Mouse (Mus musculus) CD8-positive naive resting alpha-beta T cell, adult 2 months (primary cell): ENCODE results near the gene Cyp11a1.

Source experiments
- DNase-seq, 2 experiments: peaks; one replicate each; pipeline ENCODE4 v3.0.0; 2022; ENCODE audit warnings: low read depth in 2 of 2, low spot score in 2 of 2

Cyp11a1 gene

DNA sequence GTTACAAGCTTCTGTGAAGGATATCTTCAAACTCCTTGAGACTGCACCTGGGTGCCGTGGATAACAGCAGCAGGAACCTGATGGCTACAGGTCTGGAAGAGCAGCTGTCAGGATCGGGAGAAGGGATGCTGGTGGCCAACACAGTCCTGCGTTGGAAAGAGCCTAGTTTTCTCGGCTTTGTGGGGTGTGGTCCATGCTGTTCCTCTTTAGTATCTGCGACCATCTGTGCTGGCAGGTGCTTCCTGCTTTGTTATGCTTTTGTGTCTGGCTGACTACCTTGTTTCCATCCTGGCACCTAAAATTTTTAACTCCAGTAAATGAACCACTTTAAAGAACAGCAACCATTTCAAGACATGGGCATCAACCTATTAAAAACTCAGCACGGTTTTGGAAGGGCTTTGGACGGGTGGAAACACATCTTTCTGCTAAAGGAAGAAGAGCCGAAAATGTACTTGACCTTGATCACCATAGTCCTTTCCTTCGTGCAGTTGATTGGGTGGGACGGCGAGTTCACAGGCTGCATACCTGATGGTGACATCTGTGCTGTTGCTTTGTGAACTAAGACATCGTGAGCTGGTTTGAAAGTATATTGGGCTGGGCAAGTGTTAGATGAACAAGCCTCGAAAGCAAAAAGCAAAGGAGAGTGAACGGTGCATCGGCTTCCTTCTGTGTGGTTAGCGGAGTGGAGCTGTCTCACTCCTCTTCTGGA is at the start of gene Cyp11a1:
Cyp11a1 (plus strand) TSS at position 659 of the 709 bp plus-strand sequence.
- no peak for DNase-seq

DNA sequence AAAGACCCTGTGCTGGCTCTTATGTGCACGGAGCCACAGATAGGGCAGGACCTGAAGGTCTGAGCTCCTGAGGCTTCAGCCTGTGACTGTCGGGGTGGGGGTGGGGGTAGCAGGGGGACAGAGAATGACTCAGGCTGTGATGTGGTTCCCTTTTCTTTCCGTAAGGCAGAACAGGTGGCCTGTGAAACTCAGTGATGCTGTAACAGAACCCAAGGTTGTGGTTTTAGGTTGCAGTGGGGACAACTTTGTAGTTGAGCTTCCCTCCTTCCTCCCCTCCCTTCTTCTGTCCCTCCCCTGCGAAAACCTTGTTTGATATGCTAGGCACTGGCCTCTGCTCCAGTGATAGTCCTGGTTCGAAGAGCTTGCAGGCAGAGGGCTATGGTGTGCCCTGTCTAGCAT is 49.4 kb upstream of the Cyp11a1 start:
- peak; percentile 54 to 63 for DNase-seq

DNA sequence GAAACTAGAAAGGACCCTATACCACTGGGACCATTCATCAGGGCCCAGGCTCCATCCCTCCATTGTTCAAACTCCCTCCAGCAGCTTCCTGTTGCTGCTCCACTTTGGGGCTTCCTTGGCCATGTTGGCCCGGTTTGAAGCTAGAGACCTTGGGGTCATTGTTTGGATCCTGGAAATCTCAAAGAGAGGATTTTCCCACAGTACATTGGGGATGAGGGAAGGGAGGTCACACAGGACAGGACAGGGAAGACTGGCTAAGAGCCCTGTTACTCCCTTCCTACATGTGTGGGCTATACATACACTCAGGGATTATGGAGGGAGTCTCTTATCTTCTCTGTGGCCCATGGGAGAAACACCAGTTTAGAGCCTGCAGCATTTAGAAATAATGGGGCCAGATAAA is 47.6 kb upstream of the Cyp11a1 start:
- DNase-seq = no peak

DNA sequence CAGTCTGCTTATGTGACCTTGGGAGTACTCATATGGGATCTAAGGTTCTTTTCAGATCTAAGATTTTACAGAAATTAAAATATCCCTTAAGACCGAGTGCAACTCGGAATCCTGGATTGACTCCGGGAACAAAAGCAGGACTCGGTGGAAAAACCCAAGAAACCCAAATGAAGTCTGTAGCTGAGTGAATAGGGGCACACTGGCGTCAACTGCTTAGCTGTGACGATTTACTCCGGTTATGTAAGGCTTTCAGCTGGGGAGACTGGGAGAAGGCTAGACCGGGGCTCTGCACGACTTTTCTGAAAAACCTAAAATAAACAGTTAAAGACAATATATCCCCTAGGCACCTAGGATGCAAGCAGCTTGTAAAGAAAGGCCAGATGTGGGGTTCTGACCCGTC is 46.8 kb upstream of the Cyp11a1 start:
- DNase-seq = no peak

DNA sequence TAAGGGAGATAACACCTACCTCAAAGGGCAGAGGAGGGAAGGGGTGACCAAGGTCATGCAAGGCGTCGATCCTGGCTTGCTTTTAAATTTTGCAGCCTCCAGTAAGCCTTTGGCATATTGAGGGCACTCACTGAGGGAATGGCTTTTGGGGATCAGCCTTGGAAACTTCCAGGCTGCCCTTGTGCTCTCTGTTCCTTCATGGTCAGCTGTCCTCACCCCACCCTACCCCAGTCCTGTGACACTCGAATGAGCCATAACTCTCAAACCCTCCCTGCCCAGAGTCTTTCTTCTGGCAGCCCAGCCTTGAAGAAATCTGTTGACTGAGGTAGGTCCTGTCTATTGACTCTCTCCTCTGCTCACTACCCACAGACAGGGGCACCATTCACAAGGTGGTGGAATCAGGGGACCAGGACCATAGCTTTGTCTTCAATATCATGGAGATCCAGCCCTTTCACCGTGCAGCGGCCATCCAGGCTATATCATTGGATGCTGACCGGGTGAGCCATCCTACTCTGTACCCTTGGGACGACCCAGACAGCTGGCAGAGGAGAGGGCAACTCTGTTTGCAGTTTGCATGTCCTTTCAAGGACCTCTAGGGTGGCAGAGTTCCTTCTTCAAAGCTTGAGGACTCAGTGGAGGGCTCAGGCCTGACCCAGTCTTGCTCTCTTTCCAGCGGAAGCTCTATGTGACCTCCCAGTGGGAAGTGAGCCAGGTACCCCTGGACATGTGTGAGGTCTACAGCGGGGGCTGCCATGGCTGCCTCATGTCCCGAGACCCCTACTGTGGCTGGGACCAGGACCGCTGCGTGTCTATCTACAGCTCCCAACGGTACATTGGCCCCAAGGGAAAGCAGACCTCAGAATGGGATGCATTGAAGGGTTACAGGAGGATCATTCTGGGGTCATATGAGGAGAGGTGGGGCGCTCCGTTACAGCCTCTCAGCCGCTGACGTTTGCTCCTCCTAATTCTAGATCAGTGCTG is 46.0 kb upstream of the Cyp11a1 start:
- no peak for DNase-seq

DNA sequence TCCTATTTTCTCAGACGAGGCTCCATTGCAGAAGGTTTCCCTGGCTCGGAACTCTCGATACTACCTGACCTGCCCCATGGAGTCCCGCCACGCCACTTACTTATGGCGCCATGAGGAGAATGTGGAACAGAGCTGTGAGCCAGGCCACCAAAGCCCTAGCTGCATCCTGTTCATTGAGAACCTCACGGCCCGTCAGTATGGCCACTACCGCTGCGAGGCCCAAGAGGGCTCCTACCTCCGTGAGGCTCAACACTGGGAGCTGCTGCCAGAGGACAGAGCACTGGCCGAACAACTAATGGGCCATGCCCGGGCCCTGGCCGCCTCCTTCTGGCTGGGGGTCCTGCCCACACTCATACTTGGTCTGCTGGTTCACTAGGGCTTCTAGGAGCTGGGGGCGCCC is 45.0 kb upstream of the Cyp11a1 start:
- no peak for DNase-seq

DNA sequence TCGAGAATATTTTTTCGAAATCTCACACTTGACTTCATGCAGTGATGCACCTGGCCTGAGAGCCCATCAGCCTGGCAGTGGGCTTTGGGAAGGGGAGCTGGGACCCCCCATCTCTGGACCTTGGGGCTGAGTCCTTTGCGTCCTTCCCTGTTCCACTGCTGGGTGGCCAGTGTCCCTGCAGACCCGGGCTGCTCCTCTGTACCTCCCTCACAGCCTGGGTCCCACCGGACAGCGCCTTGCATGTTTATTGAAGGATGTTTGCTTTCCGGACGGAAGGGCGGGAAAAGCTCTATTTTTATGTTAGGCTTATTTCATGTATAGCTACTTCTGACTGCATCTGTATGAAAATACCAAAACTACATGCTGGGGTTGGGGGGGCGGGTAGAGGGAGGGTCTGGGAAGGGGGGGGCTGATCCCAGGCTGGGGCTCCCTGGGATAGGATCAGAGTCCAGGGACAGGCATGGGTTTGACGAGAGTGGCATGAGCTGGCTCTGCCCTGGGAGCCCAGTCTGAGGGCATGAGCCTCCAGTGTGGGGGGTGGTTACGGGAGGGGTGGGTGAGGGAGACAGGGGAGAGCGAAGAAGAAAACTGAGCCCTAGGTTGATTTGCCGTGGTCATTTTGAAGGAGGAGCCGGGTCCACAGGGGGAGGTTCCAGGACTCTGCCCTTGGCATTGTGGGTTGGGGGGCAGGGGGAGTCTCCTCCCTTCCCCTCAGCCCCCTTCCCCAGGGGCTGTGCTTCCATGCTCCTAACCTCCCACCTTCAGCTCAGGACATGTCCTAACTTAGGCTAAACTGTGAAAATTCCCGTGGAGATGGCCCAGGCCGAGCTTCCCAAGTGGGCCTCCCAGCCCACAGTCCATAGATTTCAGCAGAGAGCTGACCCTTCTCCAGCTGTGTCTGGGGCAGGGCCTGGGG is 44.1 kb upstream of the Cyp11a1 start:
- DNase-seq = no peak

DNA sequence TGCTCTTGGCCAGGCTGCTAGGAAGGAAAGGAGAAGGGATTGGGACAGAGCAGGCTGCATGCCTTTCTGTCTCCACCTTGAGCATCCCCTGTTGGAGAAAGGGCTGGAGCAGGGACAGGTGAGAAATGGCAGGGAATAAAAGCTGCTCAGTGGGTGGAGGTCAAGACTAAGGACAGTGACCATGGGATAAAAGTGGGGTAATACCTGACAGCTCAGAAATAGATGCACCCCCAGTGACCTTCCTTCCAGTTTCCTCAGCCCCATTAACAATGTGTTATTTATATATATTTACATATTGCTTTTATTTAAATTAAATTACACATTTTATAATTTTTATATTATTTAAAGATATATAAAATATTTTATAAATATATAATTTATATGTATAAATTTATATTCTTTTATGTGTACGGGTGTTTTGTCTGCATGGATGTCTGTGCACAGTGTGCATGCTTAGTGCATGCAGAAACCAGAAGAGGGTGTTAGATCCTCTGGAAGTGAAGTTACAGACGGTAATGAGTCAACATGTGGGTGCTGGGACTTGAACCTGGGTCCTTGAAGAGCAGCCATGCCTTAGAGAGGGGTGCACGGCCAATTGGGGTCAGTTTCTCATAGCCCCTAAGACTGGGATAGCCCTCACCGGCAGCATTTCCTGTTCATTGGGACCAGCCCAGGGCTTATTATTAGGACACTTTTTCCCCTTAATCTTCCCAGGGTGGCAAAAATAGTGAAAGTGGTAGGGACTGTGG is 42.8 kb upstream of the Cyp11a1 start:
- DNase-seq = no peak

DNA sequence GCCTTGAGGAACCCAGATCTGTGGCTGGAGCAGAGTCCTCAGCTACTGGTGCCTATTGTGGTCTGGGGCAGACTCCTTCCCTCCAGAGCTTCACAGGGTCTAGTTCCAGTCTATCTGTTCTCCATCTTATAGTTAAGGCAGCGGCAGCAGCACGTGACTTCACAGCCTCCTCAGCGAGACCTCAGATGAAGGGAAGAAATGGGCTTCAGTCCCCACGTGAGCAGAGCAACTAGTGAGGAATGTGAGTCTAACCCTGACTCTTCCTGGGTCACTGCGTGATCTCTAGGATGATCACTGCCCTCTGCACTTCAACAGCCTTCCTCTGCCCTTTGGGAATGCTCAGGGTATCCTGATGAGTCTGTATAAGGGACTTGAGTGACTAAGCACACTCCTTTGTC is 42.2 kb upstream of the Cyp11a1 start:
- DNase-seq = no peak

DNA sequence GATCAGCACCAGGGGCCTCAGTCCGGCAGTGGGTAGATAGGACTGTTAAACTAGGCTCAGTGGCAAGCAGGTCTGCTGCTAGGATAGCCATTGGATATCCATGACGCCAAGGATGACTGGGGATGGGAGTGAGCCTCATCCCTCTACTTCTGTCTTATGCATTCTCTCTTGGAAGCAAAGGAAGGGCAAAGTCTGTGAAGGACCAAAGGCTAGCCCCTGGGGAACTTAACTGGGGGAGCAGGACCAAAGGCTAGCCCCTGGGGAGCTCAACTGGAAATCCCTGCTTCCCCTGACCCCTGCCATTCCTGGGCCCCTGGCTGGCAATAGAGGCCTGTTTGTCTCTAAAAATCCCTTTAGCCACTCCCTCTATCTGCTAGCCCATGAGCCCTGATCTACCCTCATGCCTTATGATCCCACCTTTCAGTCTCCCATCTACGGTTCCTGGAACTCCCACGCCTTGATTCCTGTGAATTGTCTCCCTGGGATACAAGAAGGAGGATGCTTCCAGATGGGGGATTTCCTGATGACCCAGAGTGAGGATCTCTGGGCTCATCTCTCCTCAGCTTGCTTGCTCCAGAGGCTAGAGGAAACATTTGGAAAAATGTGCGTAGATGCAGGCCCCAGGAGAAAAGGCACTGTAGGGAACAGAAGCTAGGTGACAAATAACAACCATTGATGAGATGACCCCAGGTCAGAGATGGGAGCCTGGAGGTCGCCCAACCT is 41.5 kb upstream of the Cyp11a1 start:
- DNase-seq = no peak

DNA sequence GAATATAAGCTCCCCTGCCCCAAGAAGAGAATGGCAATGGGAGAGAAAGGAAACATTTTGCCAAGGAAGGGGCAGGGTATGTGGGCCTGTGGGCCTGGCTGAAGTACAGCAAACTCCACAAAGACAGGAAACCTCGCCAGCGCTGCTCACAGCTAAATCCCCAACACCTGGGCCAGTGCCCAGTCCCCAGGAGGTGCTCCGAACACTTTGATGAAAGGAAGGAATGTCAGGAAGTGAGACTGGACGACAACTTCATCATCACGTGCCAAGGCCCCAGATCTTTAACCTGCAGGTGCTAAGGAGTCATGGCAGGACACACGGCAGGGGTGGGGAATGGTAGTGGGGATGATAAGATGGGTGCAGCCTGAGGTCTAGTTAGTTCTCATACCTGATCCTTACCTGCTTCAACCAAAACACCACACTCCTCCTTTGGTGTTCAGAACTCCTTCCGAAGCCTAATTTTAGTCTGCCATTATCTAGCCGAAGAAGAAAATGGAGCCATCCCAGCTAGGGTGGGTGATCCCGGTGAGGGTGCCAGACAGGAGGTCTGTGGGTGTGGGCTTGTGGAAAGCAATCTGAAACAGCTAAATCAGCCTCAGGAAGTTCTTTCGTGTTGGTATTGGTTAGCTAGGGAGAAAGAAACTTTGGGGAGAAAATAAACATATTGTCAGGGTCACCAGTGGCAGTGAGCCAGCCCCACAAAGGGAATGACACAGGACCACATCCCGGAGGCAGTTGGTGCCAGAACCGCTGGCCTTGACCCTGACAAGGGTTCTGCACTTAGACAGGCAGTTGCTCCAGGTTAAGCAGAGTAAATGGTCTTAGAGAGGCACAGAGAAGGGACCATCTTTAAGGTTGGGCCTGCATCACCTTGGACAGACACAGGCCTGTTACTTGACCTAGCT is 40.7 kb upstream of the Cyp11a1 start:
- DNase-seq = no peak

DNA sequence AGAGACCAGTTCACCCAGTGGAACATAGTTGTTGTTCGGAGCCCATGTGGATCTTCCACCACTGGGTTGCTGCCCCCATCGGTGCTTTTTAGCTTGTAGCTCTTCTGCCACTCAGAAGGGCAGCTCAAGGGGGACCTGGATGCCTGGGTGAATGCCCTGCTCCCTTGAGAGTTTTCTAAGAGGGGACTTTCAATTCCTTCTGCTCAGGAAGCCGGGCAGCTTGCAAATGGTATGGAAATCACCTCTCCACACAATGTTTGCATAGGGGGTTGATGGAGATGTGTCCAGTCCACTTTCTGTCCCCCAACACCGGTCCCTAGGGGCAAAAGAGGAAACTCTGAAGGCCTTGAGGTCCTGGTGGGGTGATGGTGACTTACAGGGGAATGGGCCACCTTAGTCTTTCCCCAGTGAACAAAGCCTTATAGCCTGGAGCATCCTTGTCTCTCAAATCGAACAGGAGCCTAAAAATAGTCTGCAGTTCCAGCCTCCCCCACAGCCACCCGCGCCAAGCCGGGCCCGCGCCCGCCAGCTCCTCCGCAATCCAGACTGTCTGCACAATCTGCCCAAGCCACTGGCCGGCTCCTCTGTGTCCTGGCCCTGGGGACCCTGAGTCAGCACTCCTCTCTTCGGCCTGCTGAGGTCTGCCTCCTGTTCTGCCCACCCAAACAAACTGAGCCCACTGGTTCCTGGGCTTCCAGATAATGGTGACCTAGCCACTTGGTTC is 38.8 kb upstream of the Cyp11a1 start:
- no peak for DNase-seq

DNA sequence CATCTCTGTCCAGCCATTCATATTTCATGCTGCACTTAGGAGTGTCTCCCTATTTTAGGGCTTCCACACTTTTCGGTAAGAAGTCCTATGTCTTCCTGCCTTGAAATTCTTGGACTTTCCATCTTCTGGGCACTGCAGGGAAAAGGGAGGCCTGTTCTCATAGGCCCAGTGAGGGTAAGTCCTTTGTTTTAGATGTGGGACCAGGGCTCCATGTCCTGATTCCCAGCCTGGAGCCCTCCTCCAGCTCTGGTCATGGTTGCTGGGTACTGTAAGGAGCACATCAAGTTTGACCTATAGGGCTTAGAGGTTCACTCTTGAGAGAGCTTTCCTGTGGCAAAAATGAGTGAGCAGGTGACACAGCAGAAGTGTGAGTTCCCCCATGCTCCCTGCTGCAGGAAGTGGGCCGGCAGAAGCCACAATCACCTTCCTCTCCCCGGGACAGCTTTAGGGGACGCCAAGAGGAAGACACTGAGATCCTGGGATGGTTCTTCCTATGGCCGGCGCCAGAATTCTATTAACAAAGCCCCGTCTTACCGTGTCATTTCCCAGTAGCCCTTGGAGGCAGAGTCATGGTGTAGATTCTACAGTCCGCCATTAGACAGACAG is 37.9 kb upstream of the Cyp11a1 start:
- DNase-seq = no peak

DNA sequence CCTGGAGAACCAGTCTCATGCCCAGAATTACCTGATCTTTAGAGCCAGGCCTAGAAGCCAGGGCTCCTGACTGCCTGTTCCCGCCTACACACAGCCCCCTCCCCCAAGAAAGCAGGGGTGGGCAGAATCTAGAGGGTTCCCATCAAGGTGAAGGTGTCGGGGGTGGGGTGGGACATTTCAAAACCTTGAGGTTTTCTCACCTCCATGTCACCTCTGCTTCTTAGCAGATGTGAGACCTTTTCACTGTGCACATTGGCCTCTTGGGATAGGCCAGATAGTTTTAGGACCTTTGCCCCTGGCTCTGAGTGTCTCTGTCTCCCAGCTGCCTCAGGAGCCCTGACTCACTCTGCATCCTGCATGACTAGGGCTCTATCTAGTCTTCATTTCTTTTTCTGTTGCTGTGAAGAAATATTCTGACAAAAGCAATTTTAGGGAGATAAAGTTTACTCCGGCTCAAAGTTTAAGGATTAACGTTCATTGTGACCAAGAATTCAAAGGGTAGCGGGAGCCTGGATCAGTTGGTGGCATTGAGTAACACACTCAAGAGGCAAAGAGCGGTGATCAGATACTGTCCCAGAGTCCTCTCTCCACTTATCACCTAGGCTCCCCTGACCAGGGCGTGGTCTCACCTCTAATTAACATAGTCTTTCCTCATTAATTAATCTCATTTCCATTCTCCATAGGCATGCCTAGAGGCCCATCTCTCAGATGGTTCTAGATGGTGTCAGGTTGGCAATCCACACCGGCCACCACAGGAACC is 37.2 kb upstream of the Cyp11a1 start:
- DNase-seq = no peak

DNA sequence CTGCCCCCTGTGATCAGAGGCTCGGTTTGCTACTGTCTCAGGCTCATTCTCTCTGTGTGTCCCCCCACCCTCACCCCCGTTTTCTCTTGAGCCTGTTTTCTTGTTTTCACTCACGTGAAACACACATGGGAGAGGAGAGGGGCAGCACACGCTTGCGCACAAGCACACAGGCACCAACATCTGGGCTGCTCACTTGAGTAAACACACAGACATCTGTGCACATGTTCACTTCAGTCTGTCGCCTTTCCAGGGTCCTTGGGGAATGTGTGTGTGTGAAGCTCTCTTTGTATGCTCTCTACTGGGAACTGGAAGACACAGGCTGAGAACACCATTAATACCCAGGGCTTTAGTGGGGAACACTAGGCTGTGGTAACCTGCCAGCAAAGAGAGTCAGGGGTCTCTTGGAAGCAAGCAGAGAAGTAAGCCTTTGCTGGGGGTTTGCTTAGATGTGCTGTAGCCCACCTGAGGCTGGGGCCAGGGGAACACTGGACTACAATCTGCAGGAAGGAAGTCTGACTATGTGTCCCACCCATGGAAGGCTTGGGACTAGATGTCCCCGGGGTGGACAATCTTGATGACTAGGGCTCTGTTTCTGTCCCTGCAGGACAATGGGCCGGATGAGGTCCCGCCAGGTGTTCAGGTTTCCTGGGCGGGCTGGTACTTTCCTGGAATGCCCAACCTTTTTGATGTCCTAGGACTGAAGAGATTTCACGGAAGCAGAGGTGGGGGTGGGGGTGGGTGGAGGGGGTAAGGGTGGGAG is 36.3 kb upstream of the Cyp11a1 start:
- DNase-seq = no peak

DNA sequence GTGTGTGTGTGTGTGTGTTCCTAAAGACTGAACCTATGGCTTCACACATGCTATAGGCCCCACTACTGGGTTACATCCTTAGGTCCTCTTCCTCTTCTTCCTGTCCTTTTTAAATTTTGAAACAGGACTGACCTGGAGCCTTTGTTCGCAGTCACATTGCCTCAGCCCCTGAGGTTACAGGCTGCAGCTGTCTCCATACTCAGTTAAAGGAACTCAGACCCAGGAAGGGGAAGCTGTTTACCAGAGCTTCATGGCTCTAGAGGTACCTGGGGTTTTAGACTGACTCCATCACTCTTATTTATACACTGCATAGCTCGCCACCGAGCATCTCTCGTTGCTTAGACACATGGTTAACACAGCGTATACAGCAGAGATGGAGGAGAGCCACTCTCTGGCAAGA is 34.8 kb upstream of the Cyp11a1 start:
- DNase-seq = no peak
